Mouse (Mus musculus) left cerebral cortex, postnatal 4 days (tissue): ENCODE data around the gene Spata9. TPM values are rescaled to one million over a fixed set of nuclear protein-coding genes. Genes with fewer than 3 reads are reported as not detected.
"Not testable (repeated sequence)": the region's sequence is repeated elsewhere in the genome, so short reads cannot be mapped to it uniquely, and the experiment has no call there.

Experiments
- DNase-seq: peaks from one replicate; pipeline ENCODE4 v3.0.0-alpha.2; 2022
- intact Hi-C: fragments of 180-260 bp; cut with DNase I; formaldehyde crosslinking; loops from one replicate; pipeline ENCODE4 v1.15.1; 2025
- total RNA-seq, 2 experiments: library from RNA; stranded (reverse); gene quantifications; 2 replicates each; pipeline ENCODE4 v1.2.3; 2021

Gene Spata9
- total RNA-seq = 1 to 10 TPM in 1 of 2 experiments, under 1 TPM in 1; 0.68 to 1.3 TPM

DNA sequence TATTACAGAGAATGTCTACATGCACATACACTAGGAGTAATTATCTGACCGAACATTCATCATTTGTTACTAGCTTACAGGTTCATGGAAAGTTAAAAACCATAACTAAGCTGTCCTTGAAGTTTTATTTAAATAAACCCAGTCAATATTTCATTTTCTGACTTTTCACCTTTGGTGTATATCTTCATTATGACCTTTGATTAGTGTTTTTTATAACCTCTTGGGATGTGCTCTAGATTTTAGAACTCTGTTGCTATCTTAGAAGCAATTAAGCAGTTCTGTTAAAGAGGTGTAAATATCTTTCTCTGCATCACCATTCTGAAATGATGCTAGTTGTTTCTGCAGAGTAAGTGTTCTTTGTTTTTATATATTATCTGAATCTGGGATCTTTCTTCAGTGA, at the start of gene Spata9:
Spata9 (plus strand) TSS at position 301 of the 400 bp plus-strand sequence.
- DNase-seq = no peak
- intact Hi-C loops = no loop called here

DNA sequence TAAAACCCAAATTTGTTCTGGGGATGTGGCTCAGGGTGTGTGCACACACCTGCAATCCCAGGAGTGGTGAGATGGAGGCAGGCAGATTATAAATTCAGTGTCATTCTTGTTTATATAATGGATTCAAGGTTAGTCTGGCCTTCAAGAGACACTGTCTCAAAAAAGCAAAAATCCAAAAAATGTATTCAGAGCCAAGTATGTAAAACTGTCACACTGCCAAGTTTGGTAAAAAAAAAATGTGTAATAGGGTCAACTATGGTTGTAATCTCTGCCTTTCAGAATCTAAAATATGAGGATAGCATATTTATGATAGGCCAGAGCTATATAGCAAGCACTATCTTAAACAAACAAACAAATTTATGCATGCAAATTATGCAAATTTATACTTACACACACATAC, 39.0 kb upstream of the Spata9 start:
- intact Hi-C loops = no loop called here

DNA sequence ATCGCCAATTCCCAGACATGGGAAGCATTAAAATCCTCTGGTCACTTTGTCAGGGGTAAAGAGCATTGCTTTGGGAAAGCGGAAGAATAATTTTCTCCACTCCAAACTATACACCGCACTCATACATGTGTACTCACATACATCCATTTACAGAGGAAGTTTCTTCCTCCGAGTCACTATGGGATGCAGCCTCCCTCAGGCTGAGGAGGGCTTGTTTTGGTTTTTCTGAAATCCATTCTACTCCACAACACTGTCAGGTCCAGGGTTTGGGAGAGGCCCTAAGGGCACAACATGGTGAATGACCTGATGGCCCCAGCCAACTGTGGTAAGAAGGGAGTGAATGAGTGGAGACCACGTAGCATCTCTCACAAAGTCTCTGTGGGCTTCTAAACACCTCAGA, 37.9 kb upstream of the Spata9 start:
- DNase-seq, intact Hi-C loops: not testable (repeated sequence)

More for the DNA sequence above, 39.0 kb upstream of the Spata9 start:
- no peak for DNase-seq

DNA sequence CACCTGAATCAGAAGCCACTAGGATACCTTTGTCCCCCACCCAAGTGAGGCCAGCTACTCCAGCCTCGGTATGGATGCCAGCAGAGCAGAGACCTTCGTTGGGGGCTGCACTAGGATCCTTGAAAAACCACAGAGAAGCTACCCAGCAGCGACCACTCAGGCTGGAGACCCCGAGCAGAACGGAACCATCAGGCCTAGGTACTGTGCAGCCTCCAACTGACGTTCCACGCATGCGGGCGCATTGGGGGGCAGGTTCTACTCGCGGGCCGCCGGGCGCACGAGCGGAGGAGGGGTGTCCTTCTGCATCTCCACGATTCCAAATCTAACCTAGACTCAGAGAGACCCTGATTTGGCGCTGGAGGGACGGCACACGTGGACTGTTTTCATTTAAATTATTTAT, 36.9 kb upstream of the Spata9 start:
- DNase-seq = no peak
- intact Hi-C loops = no loop called here

DNA sequence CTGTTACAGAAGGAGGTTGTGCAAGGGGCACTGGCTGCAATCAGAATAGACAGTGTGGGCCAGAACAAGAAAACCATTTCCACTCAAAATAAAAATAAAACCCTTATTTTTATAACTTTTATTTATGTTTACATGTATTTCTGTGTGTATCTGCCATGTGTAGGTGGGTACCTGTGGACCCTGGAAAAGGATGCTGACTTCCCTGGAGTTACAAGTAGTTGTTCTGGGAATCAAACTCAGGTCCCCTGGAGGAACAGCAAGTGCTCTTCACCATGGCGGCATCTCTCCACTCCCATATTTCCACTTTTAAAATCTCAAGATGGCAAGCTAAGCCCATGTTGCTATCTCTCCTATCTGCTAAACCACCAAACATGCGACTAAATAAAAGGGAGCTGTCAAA, 36.3 kb upstream of the Spata9 start:
- intact Hi-C loops = no loop called here
- no peak for DNase-seq

DNA sequence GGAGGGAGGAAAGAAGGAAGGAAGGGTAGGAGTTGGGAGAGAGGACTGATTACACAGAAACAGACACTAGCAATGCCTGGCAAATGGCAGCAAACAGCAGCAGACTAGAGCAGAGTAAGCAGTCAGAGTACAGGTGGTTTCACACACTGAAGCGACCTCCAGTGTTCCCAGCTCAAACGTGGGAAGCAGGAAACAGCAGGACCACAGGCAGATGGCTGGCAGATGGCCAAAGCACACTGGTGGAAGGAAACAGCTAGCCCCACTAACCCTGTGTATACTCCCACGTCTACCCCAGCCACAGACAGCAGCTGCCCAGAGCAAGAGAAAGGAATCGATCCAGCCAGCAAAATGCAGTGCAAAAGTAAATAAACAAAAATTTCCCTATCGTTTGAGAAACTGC, 35.9 kb upstream of the Spata9 start:
- intact Hi-C loops = no loop called here
- DNase-seq = peak; percentile 85

DNA sequence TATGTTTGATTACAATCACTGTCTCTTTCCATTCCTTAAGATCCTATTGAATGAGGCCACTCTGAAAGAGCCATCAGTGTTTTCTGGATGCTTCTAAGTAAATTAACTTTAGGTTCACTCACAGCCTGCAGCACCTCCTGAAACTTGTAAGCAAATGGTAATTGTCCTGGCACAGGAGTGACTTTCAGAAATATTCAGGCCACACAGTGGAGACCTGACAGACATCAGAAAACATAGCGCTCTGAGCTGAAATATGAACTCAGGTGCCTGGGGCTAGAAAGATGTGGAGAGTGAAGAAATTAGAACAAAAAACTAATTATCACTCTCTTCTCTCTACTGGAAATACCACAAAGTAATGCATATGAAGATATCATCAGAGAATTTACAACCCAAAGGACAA, 33.7 kb upstream of the Spata9 start:
- intact Hi-C loops = no loop called here
- no peak for DNase-seq

DNA sequence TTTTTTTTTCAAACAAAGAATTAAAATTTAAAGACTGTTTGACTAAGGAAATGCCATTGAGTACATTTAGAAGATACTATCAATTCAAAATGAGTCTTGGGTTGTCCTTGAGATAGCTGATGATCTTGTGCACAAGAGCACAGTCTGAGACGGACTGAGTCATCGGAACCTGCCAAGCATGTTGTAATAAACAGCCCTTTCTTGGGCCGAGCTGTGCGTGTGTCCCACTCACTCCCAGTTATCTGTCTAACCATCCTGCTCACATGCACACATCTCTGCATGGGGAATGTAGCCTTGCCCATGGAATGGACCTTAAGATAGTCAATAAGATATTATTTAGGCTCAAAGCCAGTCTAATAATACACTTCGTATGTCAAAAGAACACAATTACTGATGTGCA, 28.1 kb upstream of the Spata9 start:
- intact Hi-C loops = no loop called here
- no peak for DNase-seq

DNA sequence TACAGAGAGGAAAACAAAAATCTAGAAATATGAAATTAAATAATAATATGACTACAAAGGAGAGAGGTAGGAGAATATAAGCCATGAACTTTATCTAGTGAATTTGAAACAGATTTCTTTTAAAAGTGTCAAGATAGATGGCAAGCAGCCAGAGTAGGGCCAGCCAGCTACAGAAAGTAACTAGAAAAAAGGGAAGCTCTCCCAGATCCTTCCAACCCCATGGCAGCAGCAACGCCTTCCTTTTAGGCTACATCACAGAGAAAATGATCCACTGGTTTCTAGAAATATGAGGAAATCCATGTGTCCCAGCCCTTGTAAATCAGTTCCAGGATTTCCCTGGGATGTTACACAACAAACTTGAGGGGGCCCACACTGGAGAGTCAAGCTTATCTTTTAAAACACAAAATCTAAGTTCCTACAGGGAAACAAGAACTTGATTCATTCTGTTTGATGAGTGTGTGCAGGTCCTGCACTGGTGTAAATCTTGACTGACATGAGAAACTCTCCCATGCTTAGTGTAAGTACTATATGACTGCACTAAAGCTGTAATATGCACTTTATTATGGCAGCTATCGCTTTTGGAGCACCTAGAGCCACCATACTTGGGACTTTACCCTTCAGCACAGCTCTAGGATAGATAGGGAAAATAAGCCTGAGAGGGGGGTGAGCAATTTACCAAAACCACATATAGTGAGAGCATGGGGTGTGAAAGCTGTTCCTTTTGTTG, 26.0 kb upstream of the Spata9 start:
- intact Hi-C loops = loop anchor here (5.0 kb wide), 1 partner anchor 76 kb away; the partner anchor contains the start of gene Rfesd

DNA sequence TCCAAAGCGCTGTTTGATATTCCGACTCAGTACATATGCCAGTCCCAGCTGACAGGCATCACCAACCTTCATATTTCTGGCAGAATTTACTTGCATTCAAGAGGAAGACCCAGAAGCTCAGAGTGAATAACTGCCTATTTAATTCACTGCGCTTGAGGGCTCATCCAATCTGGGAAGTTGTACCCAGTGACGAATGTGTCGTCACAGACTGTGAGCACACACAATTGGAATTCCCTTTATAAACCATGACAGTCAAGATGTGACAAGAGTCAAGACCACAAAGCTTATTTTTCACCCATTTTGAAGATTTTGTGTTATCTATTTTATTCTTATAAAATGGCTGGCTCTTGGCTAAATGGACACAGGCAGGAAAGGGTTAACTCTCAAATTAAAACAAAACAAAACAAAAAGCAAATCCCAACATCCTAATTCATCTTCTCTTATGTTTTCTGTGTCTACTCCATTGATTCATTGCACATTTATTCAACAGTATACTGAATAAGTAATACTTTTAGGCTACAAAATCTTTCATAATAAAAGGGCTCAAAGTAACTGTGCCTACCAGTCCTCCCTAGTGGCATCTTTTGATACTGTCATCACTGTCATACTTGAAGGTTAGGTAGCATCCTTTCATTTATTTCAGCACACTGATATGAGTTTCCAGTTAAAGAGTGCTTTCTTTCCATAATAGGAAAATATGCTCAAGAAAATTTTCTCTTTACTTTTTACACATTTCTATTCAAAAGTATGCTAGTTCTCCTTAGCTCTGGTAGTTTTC, 25.2 kb upstream of the Spata9 start:
- intact Hi-C loops = loop anchor here (5.0 kb wide), 1 partner anchor 76 kb away; the partner anchor contains the start of gene Rfesd

More for the DNA sequence above, 26.0 kb upstream of the Spata9 start:
- DNase-seq = no peak

DNA sequence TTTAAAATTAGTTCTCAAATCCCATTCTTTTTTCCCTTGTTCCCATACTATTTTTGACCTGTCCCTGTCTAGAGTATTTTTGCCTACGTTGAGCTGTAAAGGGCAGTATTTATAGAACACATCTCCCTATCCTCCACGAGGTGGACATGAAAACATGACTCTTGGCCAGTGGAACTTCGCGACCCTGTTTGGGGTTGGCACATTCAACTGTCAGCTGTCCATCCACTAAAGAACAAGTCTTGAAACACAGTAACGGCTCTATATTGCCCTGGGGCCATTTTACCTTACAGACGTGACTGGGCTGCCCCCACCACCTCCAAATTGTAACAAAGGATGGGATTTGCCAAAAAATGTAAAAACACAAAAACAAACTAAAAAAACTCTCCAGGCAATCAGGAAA, 24.2 kb upstream of the Spata9 start:
- DNase-seq = peak; percentile 18
- intact Hi-C loops = loop anchor here (5.0 kb wide), 1 partner anchor 75 kb away; the partner anchor contains the start of gene Rfesd

More for the DNA sequence above, 25.2 kb upstream of the Spata9 start:
- no peak for DNase-seq

DNA sequence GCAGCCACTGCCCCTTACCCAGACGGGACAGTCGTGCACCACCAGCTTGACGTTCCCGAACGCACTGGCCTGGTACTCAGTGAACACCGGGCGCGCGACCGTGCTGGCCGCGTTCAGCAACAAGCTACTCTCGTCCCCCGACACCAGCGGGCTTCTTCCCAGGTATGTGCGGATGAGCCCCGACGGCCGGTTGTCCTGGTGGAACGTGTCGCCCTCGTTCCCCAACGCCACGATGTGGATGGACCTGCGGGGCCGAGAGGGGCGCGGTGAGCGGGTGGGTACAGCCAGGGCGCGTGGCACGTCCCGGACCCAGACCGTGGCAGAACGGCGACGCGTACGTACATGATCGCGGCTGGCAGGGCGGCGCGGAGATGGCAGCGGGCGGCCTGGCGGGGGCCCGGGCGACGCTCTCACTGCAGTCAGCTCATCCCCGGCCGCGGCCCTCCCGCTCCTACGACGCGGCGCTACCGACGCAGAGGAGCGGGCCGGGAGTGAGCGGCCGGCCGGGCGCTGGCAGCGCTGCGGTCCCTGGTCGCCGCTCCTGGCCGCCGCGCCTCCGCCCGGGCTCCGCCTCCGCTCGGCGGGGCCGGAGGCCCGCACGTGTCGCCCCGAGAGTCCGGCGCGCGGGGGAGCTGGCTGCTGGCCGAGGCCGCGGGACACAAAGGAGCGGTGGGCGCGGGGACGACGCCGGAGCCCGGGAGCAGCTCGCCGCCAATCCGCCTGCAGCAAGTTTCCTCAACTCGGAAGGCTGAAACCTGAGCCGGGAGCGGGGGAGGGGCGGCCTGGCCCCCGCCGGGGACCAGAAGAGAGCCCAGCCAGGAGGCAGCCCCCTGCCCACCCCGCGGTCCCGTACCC, 23.5 kb upstream of the Spata9 start, which contains the start of gene Rhobtb3:
Rhobtb3 (minus strand) TSS at position 737 of the 855 bp plus-strand sequence.
- DNase-seq = peak; percentile 83
- intact Hi-C loops = loop anchor here (5.0 kb wide), 1 partner anchor 74 kb away; the partner anchor contains the start of gene Rfesd

DNA sequence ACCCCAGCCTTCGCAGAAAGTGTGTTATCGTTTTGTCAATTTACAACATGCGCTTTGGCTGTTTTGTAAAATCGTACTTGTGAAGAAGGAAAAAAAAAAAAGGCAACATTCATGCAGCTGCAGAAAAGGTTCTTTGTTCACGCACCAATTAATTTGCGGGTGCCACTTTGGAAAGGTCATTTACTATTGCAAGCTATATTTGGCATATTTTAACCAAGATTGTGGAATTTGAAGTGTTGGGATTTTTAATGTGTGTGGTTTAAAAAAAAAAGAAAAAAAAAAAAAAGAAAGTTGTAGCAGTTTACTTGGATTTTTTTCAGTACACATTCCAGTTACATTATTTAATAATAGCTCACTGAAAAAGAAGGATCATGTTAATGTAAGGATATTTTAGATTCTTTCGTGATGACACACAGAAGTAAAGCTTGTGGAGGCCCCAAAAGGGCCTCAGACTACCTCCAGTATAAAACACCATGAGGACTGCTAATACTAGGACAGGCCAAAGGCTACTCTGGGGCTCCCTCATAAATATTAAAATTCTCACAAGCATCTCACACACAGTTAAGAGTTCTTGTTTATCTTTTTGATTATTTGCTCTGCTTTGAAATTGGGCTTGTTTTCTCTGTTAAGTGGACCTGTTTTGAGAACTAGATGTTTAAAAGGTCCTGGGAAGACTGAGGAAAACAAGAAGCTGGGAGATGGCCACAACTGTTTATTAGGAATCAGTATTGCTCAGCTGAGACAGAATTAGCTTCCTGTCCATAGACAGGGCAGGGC, 22.7 kb upstream of the Spata9 start:
- intact Hi-C loops = loop anchor here (5.0 kb wide), 1 partner anchor 73 kb away; the partner anchor contains the start of gene Rfesd
- DNase-seq = no peak

DNA sequence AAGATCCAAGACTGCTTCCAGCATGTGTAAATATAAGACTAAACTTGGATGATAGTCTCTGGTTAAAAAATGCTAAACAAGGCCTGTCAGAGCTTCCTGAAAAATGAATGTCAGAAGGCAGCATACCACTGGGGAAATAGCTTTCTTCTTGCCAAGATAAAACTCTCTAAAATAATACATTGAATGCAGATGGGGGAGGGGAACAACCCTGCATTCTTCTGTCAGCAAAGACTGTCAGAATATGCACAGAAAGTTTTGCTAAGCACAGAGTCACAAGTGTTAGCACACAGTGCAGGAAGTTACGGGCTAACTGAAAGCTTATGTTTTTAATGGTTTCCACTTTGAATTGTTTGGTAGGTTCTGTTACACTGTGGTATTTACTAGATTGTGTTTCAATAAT, 16.7 kb upstream of the Spata9 start:
- no peak for DNase-seq
- intact Hi-C loops = no loop called here

DNA sequence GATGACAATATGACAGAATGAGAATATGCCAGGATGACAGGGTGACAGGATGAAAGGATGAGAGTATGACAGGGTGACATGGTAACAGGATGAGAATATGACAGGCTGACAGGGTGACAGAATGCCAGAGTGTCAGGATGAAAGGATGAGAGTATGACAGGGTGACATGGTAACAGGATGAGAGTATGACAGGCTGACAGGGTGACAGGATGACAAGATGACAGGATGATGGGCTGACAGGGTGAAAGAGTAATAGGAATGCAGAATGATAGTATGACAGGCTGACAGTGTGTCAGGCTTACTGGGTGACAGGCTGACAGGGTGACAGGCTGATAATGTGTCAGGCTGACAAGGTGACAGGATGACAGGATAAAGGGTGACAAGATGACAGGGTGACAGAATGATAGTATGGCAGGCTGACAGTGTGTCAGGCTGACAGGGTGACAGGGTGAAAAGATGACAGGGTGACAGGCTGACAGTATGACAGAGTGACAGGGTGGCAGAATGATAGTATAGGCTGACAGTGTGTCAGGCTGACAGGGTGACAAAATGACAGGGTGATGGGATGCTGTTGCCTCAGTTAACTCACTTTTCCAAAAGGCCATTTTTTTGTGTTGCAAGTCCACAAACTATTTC, 11.5 kb upstream of the Spata9 start:
- no peak for DNase-seq
- intact Hi-C loops = no loop called here

DNA sequence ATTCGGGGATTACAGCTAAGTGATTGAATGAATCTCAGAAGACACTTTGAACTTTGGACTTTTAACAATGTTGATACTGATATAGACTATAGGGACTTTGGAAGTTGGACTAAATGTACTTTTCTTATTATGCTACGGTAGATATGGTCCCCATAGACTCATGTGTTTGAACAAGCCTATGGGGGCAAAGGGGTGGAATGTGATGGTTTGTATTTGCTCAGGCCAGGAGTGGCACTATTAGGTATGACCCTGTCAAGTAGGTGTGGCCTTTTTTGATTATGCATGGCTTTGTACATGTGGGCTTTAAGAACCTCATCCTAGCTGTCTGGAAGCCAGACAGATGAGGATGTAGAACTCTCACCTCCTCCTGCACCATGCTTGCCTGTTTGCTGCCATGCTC, 7.5 kb downstream of the Spata9 start:
- intact Hi-C loops = no loop called here

DNA sequence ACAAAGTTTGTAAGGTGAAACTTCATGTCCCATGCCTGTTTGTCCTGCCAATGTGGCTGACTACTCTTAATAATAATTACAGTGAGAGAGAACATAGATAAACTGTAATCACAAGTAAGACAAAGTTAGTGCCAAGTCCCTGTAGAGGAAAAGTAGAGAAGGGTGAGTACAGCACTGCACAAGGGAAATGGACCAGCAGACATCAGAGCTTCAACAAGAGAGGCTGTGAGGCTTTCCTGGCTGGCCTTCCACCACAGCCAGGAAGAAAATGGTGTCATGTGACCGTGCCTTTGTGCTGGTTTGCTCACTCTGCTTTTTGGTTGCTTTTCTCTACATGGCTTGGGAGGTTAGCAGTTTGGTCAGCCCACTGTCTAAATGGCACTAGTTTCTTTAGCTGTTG, 8.7 kb downstream of the Spata9 start:
- intact Hi-C loops = no loop called here
- DNase-seq = no peak

More for the DNA sequence above, 7.5 kb downstream of the Spata9 start:
- DNase-seq = no peak

DNA sequence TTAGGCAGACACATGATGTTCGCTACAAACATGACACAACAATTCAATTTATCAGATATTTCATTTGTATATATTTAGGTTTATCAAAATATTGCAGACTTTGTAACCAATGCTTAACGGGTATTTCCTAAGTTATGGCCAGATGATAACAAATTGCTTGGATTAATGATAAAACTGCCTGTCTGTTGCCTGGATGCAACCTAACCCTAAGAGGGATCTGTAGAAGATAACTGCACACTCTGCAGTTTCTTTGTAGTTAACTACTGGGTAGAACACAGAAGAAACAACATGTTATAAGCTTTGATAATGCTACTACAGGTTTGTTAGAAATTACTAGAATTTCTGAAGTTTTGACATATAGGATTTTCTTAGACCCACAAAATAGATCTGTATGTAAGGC, 9.3 kb downstream of the Spata9 start:
- intact Hi-C loops = no loop called here
- DNase-seq = no peak

DNA sequence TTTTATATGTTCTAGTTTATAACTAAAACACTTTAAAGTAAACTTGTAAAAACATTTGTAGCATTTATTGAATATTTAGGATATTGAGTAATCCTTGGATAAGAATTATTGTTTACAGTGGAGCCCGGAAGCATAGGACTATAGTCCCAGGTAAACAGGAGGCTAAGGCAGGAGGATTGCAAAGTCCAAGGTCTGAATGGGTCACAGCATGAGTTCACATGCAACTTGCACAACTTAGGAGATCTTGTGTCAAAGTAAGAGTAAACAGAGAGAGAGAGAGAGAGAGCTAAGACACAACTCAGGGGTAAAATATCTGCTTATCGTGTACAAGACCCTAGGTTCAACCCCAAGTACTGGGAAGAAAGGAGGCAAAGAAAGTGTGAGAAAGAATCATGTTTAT, 9.7 kb downstream of the Spata9 start:
- intact Hi-C loops = no loop called here
- no peak for DNase-seq
